Mouse (Mus musculus): ENCODE results near the gene Ankrd27.
A peak's percentile ranks its signal among the peaks of the same experiment; 100 is the strongest.

GRCm38 (mm10) chr7:35553751-35554604 is 32.1 kb upstream of the Ankrd27 start:
- peak; percentile 64 for TF ChIP-seq CTCF (IDR thresholded peaks at IDR 0.05; ENCODE audit: low read depth)
- TF ChIP-seq EP300 (IDR thresholded peaks at IDR 0.05; ENCODE audit: low read depth) = no peak

All from liver, postnatal 0 days (tissue).